Mouse (Mus musculus): ENCODE results near the gene Zfp358.

DNA sequence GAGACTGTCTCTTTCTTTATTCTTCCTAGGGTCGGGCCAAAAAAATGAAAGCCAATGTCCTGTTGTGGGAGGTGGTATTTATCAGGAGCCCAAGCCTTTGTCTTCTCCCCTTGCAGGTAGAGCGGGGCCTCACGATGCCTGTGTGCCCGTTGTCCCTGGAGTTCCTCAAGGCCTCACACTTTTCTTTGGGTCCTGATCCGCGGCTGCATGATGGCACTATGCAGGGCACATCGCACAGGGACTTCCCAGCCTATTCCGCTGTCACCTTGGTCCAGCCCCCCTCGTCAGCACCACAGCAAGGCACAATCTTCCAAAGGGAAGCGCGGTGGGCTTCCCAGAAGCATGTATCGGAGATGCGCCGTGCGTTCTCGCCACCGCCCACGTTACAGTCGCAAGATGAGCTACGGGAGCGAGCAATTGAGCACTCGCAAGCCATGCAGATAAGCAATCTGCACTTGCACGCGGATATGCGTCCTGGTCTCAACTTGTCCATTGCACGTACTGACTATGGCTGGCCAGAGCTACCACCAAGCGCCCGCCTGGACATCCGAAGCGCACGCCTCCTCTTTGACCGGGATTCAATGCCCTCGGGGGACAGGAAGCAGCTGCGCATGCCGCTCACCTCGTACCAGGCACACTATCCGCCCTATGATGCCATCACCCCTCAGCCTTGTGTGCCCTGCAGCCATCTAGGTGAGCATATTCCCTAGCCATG, 17.1 kb upstream of the Zfp358 start:
- TF ChIP-seq POLR2A (IDR thresholded peaks at IDR 0.05; ENCODE audit: low read depth, low read length) (no peak), CTCF (conservative IDR thresholded peaks at IDR 0.05; ENCODE audit: insufficient read depth, insufficient read length, low read depth, low read length) (no peak)
